Mouse (Mus musculus) stomach, embryonic 14.5 days (tissue): ENCODE measurements around the gene Rpap1. TPM values are rescaled to one million over a fixed set of nuclear protein-coding genes. Genes with fewer than 3 reads are reported as not detected.
A peak's percentile ranks its signal among the peaks of the same experiment; 100 is the strongest.
"Not testable (repeated sequence)": the region's sequence is repeated elsewhere in the genome, so short reads cannot be mapped to it uniquely, and the experiment has no call there.

ENCODE experiments used
- ATAC-seq: fragments of 200-750 bp; cut with Nextera tagmentation; 2 replicates; pipeline ENCODE4 v1.8.0; 2017; ENCODE audit warnings: low read depth, moderate TSS enrichment; ENCODE audit not compliant: insufficient number of reproducible peaks, insufficient read depth, low FRiP score
- H3K27ac ChIP-seq: fragments of 300-500 bp; sonication (generic); 2 replicates; pipeline ENCODE4 v1.5.1; 2014; ENCODE audit warnings: mild to moderate bottlenecking, low read length, moderate library complexity, mixed read lengths
- H3K27me3 ChIP-seq: fragments of 300-500 bp; sonication (generic); 2 replicates; pipeline ENCODE4 v1.6.1; 2014; ENCODE audit warnings: low read length, control low read depth, mixed read lengths; ENCODE audit not compliant: control insufficient read depth, insufficient read depth
- H3K36me3 ChIP-seq: fragments of 300-500 bp; sonication (generic); 2 replicates; pipeline ENCODE4 v1.6.1; 2014; ENCODE audit warnings: mild to moderate bottlenecking, control low read depth, low read length, moderate library complexity, mixed read lengths; ENCODE audit not compliant: control insufficient read depth, insufficient read depth
- H3K4me1 ChIP-seq: fragments of 300-500 bp; sonication (generic); 2 replicates; pipeline ENCODE4 v1.6.1; 2014; ENCODE audit warnings: low read length, control low read depth, mixed read lengths; ENCODE audit not compliant: control insufficient read depth, insufficient read depth
- H3K4me2 ChIP-seq: fragments of 300-500 bp; sonication (generic); replicated peaks from 2 replicates; pipeline ENCODE4 v1.6.1; 2014; ENCODE audit warnings: low read depth, low read length, control low read depth
- H3K4me3 ChIP-seq: fragments of 300-500 bp; sonication (generic); 2 replicates; pipeline ENCODE4 v1.5.1; 2014; ENCODE audit warnings: low read depth, low read length, control low read depth
- H3K9ac ChIP-seq: fragments of 300-500 bp; sonication (generic); replicated peaks from 2 replicates; pipeline ENCODE4 v1.6.1; 2014; ENCODE audit warnings: low read depth, mild to moderate bottlenecking, control low read depth, low read length, moderate library complexity, mixed read lengths
- H3K9me3 ChIP-seq: fragments of 300-500 bp; sonication (generic); 2 replicates; pipeline ENCODE4 v1.6.1; 2016; ENCODE audit warnings: low read depth, low read length, control low read depth; ENCODE audit not compliant: control insufficient read depth
- WGBS: fragments of 180-500 bp; shearing (Covaris S2); extraction: QIAGEN DNeasy Blood & Tissue Kit; methylation state at CpG from one replicate; pipeline ENCODE4 v1.1.7; 2014; 5-methylcytosine and 5-hydroxymethylcytosine counted together
- polyA plus RNA-seq: library from polyadenylated mRNA; unstranded; fragments of >200 nt; fragmentation: Nextera tagmentation; extraction: Ambion mirVana; gene quantifications from 2 replicates; pipeline ENCODE4 v1.2.1, GENCODE M21; 2014

Gene Rpap1
- polyA plus RNA-seq, 1 experiment from 2014 or later: 28.2 TPM

GRCm38 (mm10) chr2:119740567-119740966 lies 46.8 kb downstream of the Rpap1 start:
- Histone ChIP-seq H3K4me2 (peak overlapping the region; percentile 100; the same call in 1 of the 2 replicates), H3K9me3 (no peaks in the 10 kb centered on the region), H3K9ac (no peak overlapping the region), H3K4me1 (peaks cover 27% of the 10 kb centered on the region; the same call in 1 of the 2 replicates), H3K4me3 (no peak overlapping the region), H3K36me3 (no peaks in the 10 kb centered on the region), H3K27me3 (peaks cover 10% of the 10 kb centered on the region), H3K27ac (peak overlapping the region; percentile 93; the same call in 1 of the 2 replicates)
- ATAC-seq: no peak
- WGBS: 19% methylated on average over 2 of the region's 2 CpGs

- Histone ChIP-seq H3K4me3 (no peak overlapping the region), H3K4me1 (peaks cover 11% of the 10 kb centered on the region; the same call in 1 of the 2 replicates), H3K36me3 (peaks cover 15% of the 10 kb centered on the region), H3K27ac (no peak overlapping the region), H3K27me3 (no peaks in the 10 kb centered on the region; the same call in 1 of the 2 replicates), H3K9me3 (no peaks in the 10 kb centered on the region), H3K9ac (no peak overlapping the region), H3K4me2 (no peak overlapping the region)
- ATAC-seq: no peak
- WGBS: 21% methylated on average over 12 of the region's 12 CpGs
Measured at GRCm38 (mm10) chr2:119737124-119737523, 50.2 kb downstream of the Rpap1 start.

GRCm38 (mm10) chr2:119730735-119731134 lies 56.6 kb downstream of the Rpap1 start:
- Histone ChIP-seq H3K27me3 (no peaks in the 10 kb centered on the region), H3K4me3 (no peak overlapping the region), H3K4me1 (no peaks in the 10 kb centered on the region), H3K4me2 (no peak overlapping the region), H3K27ac (no peak overlapping the region), H3K9me3 (no peaks in the 10 kb centered on the region), H3K36me3 (peaks cover 70% of the 10 kb centered on the region), H3K9ac (no peak overlapping the region)
- ATAC-seq: no peak
- 78% methylated on average over 4 of the region's 4 CpGs for WGBS

GRCm38 (mm10) chr2:119727762-119728416 lies 59.4 kb downstream of the Rpap1 start:
- no peak overlapping the region for H3K27ac ChIP-seq
- no peak overlapping the region for H3K4me2 ChIP-seq
- no peaks in the 10 kb centered on the region for H3K9me3 ChIP-seq
- H3K4me1 ChIP-seq: no peaks in the 10 kb centered on the region
- no peaks in the 10 kb centered on the region for H3K27me3 ChIP-seq
- ATAC-seq: no peak
- peaks cover 80% of the 10 kb centered on the region for H3K36me3 ChIP-seq
- H3K9ac ChIP-seq: no peak overlapping the region
- H3K4me3 ChIP-seq: no peak overlapping the region
- WGBS: 90% methylated on average over 3 of the region's 3 CpGs

- no peak overlapping the region for H3K4me2 ChIP-seq
- H3K27me3 ChIP-seq: no peaks in the 10 kb centered on the region
- 96% methylated on average over 8 of the region's 8 CpGs for WGBS
- H3K9ac ChIP-seq: no peak overlapping the region
- H3K4me1 ChIP-seq: no peaks in the 10 kb centered on the region
- ATAC-seq: no peak
- H3K9me3 ChIP-seq: no peaks in the 10 kb centered on the region
- no peak overlapping the region for H3K4me3 ChIP-seq
- no peak overlapping the region for H3K27ac ChIP-seq
- H3K36me3 ChIP-seq: peaks cover 66% of the 10 kb centered on the region
Measured at GRCm38 (mm10) chr2:119721070-119721469, 66.3 kb downstream of the Rpap1 start.

GRCm38 (mm10) chr2:119715868-119716267 lies 71.5 kb downstream of the Rpap1 start:
- not testable (repeated sequence) for H3K27ac ChIP-seq, H3K4me3 ChIP-seq, H3K27me3 ChIP-seq, H3K4me2 ChIP-seq, H3K9ac ChIP-seq, H3K4me1 ChIP-seq, H3K9me3 ChIP-seq, ATAC-seq
- 93% methylated on average over 2 of the region's 2 CpGs for WGBS
- peaks cover 50% of the 10 kb centered on the region for H3K36me3 ChIP-seq

Other genes starting within 250 kb of the Rpap1 start
- gene Exd1, start 239.9 kb downstream of the Rpap1 start, polyA plus RNA-seq: 0.35 and 0.52 TPM in 2 replicates
- gene Chp1, start 239.8 kb downstream of the Rpap1 start, polyA plus RNA-seq: 67.7 and 69.6 TPM in 2 replicates
- gene Nusap1, start 169.2 kb downstream of the Rpap1 start, polyA plus RNA-seq: 73.0 and 73.2 TPM in 2 replicates
- 26.7 and 27.1 TPM in 2 replicates for gene Oip5, start 169.1 kb downstream of the Rpap1 start, polyA plus RNA-seq
- gene Ndufaf1, start 124.7 kb downstream of the Rpap1 start, polyA plus RNA-seq: 39.5 and 42.4 TPM in 2 replicates
- gene Rtf1, start 112.5 kb downstream of the Rpap1 start, polyA plus RNA-seq: 39.0 and 39.8 TPM in 2 replicates
- gene Itpka, start 45.2 kb downstream of the Rpap1 start, polyA plus RNA-seq: 10.5 and 12.1 TPM in 2 replicates
- 3.1 and 3.3 TPM in 2 replicates for gene Ltk, start 27.1 kb downstream of the Rpap1 start, polyA plus RNA-seq
- 27.2 TPM in 2 replicates for gene Tyro3, start 10.2 kb upstream of the Rpap1 start, polyA plus RNA-seq
- 54.0 and 54.7 TPM in 2 replicates for gene Mga, start 109.7 kb upstream of the Rpap1 start, polyA plus RNA-seq
- 4.4 and 4.8 TPM in 2 replicates for gene Mapkbp1, start 185.2 kb upstream of the Rpap1 start, polyA plus RNA-seq
- gene Jmjd7, start 239.9 kb upstream of the Rpap1 start, polyA plus RNA-seq: 20.6 and 22.0 TPM in 2 replicates
- 2.1 and 3.1 TPM in 2 replicates for gene Gm28042, start 240.0 kb upstream of the Rpap1 start, polyA plus RNA-seq
- 1.5 and 1.6 TPM in 2 replicates for gene Pla2g4b, start 245.9 kb upstream of the Rpap1 start, polyA plus RNA-seq